Mouse (Mus musculus): ENCODE measurements around the gene Gfi1.

- TF ChIP-seq CTCF (IDR thresholded peaks at IDR 0.05; ENCODE audit: extremely low read depth, insufficient read depth, insufficient read length, insufficient replicate concordance) (no peak), POLR2A (IDR thresholded peaks at IDR 0.05; ENCODE audit: low read depth, low read length) (no peak)
Measured at GRCm38 (mm10) chr5:107706262-107706661, 19.6 kb downstream of the Gfi1 start.
